Mouse (Mus musculus) layer of hippocampus, postnatal 10 days (tissue): ENCODE data around the gene Trpm6. TPM values are rescaled to one million over a fixed set of nuclear protein-coding genes. Genes with fewer than 3 reads are reported as not detected.

Experiments used
- DNase-seq, 2 experiments: peaks; one replicate each; pipeline ENCODE4 v3.0.0; 2021; ENCODE audit warnings: low spot score in 2 of 2
- total RNA-seq, 2 experiments: library from RNA; stranded (reverse); gene quantifications; 2 replicates each; pipeline ENCODE4 v1.2.3; 2021

Gene Trpm6
- total RNA-seq, 2 experiments from 2014 or later = 0.76 to 1.0 TPM

DNA sequence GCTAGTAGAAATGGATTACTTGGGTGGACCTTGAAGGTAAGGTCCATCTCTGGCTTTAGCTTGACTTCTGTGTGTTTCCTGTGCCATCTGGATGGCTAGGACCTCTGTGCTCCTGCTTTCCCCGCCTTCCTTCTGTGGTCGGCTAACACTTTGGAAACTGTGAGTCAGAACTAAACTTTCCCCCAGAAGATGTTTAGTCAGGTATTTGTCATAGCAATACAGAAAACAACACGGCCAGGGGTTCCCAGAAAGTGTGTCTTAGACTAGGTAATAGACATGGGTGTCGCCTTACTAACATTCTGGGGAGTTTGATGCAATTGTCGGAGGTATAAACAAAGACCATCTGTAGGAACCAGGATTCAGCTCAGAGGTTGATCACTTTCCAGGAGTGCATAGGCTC is 16.6 kb downstream of the Trpm6 start:
- no peak for DNase-seq

- DNase-seq = no peak
Observed at GRCm38 (mm10) chr19:18771048-18771447, 21.3 kb downstream of the Trpm6 start.

GRCm38 (mm10) chr19:18771561-18771960 is 21.8 kb downstream of the Trpm6 start:
- DNase-seq = no peak

GRCm38 (mm10) chr19:18772888-18773488 is 23.2 kb downstream of the Trpm6 start:
- DNase-seq = no peak

DNA sequence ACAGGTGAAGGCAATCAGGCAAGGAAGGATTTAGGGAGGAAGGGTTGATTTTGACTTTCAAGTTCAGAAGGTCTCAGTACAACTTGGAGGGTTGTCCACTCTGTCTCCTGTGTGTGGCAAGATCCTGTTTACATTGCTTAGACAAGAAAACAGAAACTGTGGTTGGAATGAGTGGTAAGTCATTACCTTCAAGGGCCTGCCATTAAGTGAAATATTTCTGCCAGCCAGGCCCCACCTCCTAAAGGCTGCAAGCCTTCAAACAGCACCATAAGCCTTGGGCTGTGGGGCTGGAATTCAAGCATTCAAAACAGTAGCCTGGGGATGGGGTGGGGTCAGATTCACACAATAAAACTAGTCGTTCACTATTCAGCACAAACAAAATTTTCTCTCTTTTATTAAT is 24.3 kb downstream of the Trpm6 start:
- no peak for DNase-seq

DNA sequence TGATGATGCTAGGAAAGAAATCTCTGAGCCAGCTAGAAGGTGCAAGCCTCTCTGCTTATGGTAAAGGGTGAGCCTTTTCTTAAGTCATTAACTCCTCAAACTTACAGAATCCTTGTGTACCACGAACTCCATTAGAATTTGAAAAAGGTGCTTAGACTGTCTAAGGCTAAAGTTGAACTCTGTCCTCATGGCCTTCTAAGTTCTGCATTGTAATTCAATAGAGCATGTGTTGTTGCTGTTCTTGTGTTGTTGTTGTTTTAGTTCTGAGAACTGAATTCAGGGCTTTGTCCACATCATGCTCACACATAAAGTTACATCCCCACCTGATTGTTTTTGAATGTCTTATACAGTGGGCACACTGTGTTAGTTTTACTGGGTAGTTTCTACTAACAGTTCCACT is 49.9 kb downstream of the Trpm6 start:
- DNase-seq = no peak

- DNase-seq = no peak
Observed at GRCm38 (mm10) chr19:18811264-18811663, 61.5 kb downstream of the Trpm6 start.

DNA sequence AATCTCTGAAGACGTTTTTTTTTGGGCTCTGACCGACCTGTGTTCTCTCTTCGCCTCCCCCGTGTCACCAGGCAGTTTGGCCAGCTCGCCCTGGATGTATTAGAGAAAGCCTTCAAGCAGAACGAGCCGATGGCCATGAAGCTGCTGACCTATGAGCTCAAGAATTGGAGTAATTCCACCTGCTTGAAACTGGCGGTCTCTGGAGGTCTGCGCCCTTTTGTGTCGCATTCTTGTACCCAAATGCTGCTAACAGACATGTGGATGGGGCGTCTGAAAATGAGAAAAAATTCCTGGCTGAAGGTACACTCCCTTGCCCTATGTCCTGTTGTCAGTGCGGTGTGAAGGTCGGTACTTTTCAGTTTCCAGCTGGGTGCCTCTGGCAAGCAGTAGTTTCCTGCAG is 65.4 kb downstream of the Trpm6 start:
- no peak for DNase-seq

DNA sequence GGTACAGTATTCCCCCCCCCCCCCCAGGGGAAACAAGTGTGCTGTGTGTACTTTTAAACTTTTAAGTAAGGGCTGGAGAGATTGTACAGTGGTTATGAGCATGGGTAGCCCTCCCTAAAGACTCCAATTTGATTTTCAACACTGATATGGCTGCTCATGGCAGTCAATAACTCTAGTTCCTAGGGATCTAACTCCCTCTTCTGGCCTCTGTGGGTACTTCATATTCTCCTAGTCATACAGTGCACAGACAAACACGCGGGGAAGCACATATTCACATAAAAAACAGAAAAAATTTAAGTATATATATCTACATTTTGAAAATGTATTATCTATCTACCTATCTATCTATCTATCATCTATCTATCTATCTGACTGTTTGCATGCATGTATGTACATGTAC is 67.6 kb downstream of the Trpm6 start:
- no peak for DNase-seq

GRCm38 (mm10) chr19:18828601-18829000 is 78.8 kb downstream of the Trpm6 start:
- DNase-seq = no peak

- DNase-seq = no peak
Observed at GRCm38 (mm10) chr19:18831196-18831595, 81.4 kb downstream of the Trpm6 start.

DNA sequence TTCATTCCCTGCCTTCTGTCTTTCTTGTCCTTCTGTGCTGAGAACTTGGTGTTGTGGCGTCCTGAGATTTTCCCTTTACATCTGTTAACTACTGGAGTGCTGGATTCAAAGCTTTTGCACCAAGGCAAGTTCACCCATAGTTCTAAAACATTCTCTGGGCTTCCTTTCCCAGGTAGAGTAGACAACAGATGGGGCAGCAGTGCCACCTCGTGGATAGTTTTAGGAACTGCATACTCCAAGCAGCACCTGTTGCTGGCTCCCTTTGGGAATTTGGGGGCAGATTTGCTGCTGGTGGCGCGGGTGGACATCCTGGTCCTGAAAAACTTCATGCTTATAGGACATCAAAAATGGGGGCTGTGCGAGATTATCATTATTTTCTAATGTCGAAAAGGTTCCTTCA is 85.2 kb downstream of the Trpm6 start:
- peak; percentile 70 to 79 for DNase-seq

DNA sequence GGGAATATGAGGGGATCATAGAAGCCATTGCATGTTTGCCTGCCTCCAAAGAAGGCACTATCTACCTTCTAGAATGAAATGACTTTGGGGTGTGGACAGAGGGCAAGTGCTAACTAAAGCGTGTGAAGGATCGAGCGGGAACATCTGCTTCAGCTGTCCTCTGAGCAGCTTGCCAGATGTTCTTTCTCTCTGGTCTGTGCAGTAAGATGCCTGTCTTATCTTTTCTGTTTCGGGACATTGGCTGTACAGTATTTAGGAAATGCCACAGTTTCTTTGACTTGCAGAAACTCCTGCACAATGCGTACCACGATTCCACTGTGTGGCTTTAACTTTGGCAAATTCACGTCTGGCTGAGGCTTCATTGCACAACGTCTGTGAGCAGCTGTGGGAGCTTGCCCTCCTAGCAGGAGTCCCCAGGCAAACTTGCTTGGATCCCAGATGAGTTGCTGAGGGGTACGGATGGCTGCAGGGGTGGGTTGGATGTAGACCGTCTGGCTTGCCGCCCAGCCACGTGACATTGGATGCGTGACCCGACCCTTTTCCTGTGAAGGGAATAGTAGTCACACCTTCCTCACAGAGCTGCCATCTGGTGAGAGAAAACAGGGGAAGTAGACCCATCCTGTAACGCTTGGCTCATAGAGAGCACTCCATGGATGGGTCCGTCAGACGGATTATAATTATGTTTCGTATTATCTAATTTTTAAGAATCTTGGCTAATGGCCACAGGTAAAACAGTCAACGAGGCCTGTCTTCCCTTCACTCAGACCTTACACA is 92.2 kb downstream of the Trpm6 start:
- no peak for DNase-seq

DNA sequence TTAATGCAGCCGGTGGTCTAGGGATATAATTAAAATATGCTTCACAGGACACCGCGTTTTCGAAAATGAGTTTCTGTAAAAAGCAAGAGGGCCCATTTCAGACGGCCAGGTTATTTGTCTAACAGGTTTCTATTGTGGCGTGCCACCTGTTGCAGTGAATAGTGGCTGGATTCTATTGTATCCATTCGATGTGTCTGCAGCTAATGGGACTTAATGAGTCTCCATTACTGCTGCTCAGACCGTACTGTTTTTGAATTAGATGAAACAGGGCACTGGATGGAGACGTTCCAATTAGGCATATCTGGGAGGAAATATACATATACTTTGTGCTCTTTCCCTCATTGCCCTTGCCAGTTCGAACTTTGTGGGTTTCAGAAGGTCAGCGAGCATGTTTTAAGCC is 92.8 kb downstream of the Trpm6 start:
- no peak for DNase-seq

GRCm38 (mm10) chr19:18846336-18846735 is 96.6 kb downstream of the Trpm6 start:
- no peak for DNase-seq

- DNase-seq = no peak
Observed at GRCm38 (mm10) chr19:18868311-18868710, 118.5 kb downstream of the Trpm6 start.

DNA sequence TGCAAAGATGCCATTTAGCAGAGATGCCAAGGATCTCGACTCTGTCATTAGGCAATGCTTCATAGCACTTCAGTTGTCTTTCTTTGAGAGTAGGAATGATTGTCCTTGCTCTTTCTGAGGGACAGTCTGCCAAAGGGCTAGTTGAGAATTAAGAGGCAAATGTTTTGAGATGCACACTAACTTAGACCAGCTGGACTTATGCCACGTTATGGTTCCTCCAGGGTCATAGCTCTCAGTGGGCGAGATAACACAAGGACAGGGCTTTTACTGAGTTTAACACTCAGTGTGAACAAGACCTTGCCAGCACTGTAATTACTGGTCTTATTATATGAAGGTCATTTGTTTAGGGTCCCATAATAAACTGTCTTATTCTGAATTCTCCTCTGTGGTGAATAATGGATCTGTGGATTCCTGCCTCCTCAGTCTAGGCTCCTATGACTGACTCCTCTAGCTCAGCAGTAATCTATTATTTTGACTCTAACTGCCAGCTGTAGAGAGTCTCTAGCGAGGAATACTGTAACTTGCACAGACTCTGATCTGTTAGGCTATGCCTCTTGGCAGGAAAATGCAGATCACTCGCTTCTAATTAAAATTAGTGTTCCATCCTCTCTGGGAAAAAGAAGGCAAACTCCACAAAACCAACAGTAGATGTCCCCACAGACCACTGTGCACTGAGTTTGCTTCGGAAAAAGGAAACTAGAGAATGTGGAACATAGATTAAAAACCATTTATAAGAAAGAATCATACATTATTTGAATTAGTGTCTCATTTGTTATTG is 123.2 kb downstream of the Trpm6 start:
- DNase-seq = peak; percentile 48 to 68

DNA sequence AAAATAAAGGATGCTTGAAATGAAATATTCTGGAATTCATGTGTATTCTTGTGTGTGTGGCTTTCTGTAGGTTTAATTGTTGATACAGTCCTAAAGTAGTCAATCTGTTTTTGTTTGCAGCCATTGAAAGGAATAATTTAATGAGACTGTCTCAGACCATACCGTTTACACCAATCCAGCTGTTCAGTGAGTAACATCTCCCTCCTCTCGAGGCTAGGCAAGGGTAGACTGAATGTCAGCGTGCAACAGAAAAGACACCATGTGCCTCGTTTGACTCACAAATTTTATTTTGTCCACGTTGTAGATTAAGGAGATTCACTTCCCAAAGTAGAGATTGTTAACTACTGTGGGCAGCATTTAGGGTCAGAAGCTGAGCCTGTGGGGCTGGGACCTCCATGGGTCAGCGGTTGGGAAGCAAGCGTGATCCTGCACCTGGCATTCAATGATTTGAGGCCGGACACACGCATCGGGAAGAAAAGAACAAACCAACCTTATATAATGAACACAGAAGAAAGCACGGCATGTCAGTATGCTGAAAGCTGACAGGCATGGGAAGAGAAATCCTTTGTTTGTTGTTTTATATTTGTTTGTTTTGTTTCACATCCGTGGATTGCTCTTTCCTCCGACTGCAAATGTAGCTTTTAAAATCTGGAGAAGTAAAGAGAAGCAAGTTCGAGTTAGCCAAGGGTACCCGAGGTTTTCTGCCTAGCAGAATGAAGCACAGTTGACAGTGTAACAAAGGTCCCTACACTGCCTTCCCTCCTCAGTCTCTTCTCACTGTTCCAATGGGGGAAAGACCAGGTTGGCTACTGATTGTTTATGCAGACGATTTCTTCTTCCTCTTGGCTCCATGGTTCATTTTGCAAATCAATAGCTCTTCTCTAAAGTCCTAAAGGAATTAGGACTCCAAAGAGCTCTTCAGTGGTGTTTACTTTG is 124.2 kb downstream of the Trpm6 start:
- peak in 1 of 2 experiments; percentile 17 for DNase-seq

DNA sequence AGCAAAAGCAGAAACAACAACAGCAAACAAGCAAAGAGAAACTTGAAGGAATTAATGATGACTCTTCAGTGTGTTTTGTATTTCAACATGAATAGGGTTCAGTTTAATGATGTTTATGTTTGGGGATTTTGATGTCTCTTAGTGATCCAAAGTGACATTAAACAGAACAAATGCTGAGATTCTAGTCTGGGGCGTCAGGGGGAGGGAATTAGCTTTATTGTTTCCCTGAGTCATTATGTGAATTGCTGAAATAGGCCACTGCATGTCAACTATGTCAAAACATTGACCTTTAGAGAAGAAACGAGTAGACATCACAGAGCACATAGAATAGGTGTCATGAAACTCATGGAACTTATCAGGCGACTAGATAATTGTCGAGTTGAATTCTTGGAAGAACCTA is 129.5 kb downstream of the Trpm6 start:
- DNase-seq = no peak

DNA sequence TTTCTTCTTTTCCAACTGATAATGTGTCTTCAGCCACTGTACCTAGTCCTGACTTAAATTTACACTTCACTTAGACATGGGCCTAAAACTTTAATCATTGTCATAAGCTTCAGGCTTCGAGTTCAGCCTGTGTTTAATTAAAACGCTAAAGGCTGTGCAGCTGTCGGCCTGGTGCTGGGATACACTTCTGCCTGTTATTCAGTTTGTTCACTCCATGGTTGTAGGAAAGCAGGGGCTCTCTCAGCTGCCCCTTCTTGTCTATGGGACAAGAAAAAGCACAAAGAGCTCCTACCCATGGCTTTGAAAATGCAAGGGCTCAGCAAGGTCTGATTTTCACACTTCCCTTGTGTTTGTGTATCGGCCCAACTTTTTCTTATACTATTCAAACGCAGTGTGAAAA is 131.4 kb downstream of the Trpm6 start:
- no peak for DNase-seq
